Mouse (Mus musculus) liver, adult (tissue): ENCODE results near the gene Vmn1r121.
"Not testable (repeated sequence)": the region's sequence is repeated elsewhere in the genome, so short reads cannot be mapped to it uniquely, and the experiment has no call there.

Experiments
- GATA4 ChIP-seq: IDR thresholded peaks from 2 replicates; pipeline ENCODE4 v1.6.1; 2014; ENCODE audit warnings: mild to moderate bottlenecking, low read length; ENCODE audit not compliant: insufficient replicate concordance

The Vmn1r121 gene

DNA sequence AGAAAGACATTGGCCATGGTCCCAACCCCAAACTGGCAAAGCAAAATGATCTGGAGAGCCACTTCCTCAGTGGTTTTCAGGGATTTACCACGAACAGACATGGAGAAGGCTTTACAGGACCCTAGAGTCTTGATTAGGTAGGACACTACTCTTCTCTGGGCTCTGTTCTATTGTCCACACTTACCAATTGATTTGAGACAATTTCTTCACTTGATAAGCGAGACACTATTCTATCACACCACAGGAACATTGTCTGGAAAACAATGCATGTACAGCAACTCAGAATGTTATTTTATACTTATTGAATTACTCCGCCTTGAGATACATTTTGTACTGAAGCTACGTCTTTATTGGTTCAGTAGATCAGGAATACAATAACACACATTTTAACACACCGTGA, at the start of gene Vmn1r121:
TSS of gene Vmn1r121 (minus strand) at position 101 of the 400 bp plus-strand sequence.
- TF ChIP-seq GATA4, result not testable (repeated sequence)

DNA sequence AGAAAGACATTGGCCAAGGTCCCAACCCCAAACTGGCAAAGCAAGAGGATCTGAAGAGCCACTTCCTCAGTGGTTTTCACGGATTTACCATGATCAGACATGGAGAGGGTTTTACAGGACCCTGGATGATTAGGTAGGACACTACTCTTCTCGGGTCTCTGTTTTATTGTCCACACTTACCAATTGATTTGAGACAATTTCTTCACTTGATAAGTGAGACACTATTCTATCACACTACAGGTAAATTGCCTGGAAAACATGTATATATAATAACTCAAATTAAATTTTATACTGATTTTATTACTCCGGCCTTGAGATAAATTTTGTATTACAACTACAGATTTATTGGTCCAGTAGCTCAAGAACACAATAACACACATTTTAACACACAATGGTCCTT, 35.7 kb upstream of the Vmn1r121 start, which contains the start of gene Vmn1r122:
TSS of gene Vmn1r122 (minus strand) at position 101 of the 400 bp plus-strand sequence.
- not testable (repeated sequence) for TF ChIP-seq GATA4

DNA sequence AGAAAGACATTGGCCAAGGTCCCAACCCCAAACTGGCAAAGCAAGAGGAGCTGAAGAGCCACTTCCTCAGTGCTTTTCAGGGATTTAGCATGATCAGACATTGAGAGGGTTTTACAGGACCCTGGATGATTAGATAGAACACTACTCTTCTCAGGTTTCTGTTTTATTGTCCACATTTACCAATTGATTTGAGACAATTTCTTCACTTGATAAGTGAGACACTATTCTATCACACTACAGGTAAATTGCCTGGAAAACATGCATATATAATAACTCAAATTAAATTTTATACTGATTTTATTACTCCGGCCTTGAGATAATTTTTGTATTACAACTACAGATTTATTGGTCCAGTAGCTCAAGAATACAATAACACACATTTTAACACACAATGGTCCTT, 44.6 kb downstream of the Vmn1r121 start, which contains the start of gene Vmn1r120:
TSS of gene Vmn1r120 (minus strand) at position 101 of the 400 bp plus-strand sequence.
- TF ChIP-seq GATA4, result not testable (repeated sequence)
